Mouse (Mus musculus): ENCODE data around the gene Zfp932.
"Not testable (repeated sequence)": the region's sequence is repeated elsewhere in the genome, so short reads cannot be mapped to it uniquely, and the experiment has no call there.

The Zfp932 gene

DNA sequence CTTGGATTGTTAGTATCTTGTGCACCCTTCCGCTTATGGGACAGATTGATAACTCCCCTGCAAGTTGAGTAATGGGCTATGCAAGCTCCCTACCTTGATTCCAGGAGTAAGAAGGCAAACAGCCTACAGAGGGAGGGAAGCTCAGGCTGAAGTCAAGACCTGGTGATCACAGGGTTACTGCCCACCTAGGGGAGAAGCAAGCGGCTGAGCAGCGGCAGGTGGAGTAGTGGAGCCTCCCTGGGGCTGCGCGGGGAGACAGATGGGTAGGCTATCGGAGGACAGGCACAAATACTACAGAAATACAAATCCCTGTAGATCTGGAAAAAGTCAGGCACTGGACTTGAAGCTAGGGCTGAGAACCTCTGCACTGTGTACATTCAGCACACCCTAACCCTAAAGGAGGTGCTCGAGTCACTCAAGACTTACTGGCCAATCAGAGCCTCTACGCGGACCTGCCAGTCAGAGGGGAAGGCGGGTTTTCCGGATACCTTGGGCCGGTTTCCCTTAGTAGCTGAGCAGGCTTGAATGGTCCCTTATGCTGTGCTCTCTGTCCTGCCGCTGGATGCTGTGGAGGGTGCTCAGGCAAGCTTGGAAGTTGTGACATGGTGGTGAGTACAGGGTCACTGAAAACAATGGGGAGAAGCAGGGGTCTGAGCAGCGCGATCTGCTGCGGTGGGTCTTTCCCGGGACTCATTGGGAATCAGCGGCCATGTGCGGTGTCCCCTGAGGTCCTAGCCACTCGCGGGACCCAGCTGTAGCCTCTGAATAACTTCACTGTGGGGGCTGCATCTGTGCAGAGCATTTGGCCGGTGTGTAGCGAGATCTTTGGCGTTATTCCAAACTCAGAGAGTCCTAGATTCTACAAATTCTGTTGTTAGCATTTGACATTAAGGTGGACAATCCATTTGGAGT lies at the start of gene Zfp932:
TSS of gene Zfp932 (plus strand) at position 496 of the 912 bp plus-strand sequence.
- DNase-seq: peak; percentile 64 to 73

DNA sequence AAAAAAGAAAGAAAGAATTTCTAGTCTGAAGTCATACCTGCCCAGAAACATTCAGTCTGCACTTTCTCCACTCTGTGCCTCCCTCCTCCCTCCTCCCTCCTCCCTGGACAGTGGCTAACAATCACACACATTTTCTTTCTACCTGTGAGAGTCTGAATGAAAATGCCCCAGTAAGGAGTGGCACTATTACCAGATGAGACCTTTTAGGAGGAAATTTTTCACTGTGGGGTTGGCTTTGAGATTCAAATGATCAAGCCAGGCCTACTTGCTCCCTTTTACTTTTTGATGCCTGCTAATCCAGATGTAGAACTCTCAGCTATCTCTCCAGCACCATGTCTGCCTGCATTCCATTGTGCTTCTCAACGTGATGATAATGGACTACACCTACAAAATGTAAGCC lies 46.0 kb upstream of the Zfp932 start:
- DNase-seq: no peak

GRCm38 (mm10) chr5:109980743-109981142 lies 15.6 kb upstream of the Zfp932 start:
- DNase-seq: not testable (repeated sequence)

DNA sequence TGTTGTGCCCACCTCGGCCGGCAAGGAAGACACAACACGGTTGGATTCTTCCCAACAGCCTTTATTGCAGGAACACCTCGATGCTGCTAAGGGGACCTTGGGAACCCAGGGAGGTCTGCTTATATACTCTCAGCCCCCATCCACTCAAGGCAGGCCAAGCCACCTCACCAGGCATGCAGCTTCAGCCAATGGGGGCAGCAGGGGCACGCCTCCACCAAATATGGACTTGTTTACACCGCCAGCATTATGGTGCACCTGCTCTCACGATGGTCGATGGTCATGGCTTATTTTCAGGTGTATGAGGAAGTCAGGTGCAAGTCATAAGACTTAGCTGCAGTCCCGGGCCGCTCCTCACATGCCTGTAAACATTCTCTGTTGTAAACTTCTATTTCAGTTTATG lies 860 bp upstream of the Zfp932 start:
- peak; percentile 5 to 6 for DNase-seq

DNA sequence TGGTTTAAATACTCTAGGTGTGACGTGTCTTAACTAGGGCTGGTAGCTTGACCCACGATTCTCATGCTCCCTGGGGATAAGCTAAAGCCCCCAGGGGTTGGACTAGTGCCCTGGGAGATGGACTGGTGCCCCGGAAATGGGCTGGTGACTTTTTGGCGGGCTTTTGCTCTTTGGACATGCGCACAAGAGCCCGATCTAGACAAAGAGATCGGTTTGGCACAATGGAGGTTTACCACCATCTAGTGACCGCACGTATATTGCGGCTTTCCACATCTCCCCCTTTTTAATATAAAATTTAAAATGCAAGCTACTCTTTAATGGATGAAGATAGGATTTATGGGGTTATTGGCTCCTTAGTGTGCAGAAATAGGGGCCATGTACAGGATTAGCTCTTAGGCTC lies 19.5 kb downstream of the Zfp932 start:
- DNase-seq: not testable (repeated sequence)

DNA sequence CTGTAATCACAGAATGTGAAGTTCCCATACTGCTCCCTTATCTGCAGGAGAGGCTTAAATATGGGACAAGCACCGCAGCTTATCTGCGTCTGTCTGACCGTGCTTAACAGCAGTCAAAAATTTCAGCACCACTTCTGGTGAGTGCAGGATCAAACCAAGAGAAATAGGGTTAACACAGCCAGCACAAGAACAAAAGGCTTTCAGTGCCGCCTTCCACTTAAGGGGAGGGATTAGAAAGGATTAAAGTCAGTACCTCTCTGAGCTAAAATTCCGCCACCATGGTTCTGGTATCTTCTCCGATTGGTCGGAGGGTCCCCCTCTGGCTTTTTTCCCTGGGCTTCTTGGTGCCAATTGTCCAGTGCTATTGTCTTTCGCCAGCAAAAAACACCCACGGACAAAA lies 27.0 kb downstream of the Zfp932 start:
- no peak for DNase-seq

DNA sequence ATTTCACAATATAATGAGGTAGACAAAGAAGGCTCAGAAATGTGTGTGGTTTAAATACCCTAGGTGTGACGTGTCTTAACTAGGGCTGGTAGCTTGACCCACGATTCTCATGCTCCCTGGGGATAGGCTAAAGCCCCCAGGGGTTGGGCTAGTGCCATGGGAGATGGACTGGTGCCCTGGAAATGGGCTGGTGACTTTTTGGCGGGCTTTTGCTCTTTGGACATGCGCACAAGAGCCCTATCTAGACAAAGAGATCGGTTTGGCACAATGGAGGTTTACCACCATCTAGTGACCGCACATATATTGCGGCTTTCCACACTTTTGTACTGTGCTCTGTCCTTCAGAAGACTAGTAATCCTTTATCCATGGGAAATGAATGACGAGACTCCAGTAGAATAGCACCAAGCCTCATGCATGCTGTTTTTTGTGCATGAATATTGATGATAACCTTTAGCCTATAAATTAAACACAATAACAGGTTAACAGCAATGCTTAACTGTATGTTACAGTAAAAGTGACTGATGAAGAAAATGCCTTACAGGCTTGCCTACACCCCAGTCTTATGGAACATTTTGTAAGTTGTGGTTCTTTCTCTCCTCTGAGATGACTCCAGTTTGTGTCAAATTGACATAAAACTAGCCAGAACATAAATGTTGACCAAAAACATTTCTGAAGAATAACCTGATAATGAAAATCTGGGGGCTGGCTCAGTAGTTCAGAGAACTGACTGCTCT lies 27.5 kb downstream of the Zfp932 start:
- not testable (repeated sequence) for DNase-seq

DNA sequence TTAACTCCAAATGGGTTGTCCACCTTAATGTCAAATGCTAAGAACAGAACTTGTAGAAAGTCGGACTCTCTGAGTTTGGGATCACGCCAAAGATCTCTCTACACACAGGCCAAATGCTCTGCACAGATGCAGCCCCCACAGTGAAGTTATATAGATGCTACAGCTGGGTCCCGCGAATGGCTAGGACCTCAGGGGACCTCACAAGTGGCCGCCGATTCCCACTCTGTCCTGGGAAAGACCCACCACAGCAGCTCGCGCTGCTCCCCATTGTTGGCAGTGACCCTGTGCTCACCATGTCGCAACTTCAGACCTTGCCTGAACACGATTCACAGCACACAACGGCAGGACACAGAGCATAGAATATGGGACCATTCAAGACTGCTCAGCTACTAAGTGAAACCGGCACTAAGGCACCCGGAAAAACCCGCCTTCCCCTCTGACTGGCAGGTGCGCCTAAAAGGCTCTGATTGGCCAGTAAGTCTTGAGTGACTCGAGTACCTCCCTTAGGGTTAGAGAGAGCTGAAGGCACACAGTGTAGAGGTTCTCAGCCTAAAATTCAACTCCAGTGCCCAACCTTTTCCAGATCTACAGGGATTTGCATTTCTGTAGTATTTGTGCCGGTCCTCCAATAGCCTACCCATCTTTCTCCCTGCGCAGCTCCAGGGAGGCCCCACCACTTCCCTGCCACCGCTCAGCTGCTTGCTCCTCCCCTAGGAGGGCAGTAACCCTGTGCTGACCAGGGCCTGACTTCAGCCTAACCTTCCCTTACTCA lies 61.5 kb downstream of the Zfp932 start:
- DNase-seq: peak; percentile 72 to 75
